Mouse (Mus musculus) forebrain, embryonic 13.5 days (tissue): ENCODE measurements around the gene Focad. TPM values are rescaled to one million over a fixed set of nuclear protein-coding genes. Genes with fewer than 3 reads are reported as not detected.

Experiments
- ATAC-seq: fragments of 200-750 bp; cut with Nextera tagmentation; 2 replicates; pipeline ENCODE4 v1.8.0; 2017
- H3K27ac ChIP-seq: fragments of 300-500 bp; sonication (generic); 2 replicates; pipeline ENCODE4 v1.5.1; 2015; ENCODE audit warnings: inconsistent platforms, mild to moderate bottlenecking, moderate library complexity
- H3K27me3 ChIP-seq: fragments of 300-500 bp; sonication (generic); 2 replicates; pipeline ENCODE4 v1.6.1; 2015; ENCODE audit warnings: mild to moderate bottlenecking, inconsistent platforms
- H3K36me3 ChIP-seq: fragments of 300-500 bp; sonication (generic); 2 replicates; pipeline ENCODE4 v1.6.1; 2015; ENCODE audit warnings: mild to moderate bottlenecking, inconsistent platforms; ENCODE audit not compliant: poor library complexity, severe bottlenecking
- H3K4me1 ChIP-seq: fragments of 300-500 bp; sonication (generic); 2 replicates; pipeline ENCODE4 v1.6.1; 2015; ENCODE audit warnings: inconsistent platforms
- H3K4me2 ChIP-seq: fragments of 300-500 bp; sonication (generic); 2 replicates; pipeline ENCODE4 v1.6.1; 2015; ENCODE audit warnings: inconsistent platforms, mild to moderate bottlenecking, moderate library complexity
- H3K4me3 ChIP-seq: fragments of 300-500 bp; sonication (generic); 2 replicates; pipeline ENCODE4 v1.5.1; 2015; ENCODE audit warnings: mild to moderate bottlenecking, inconsistent platforms
- H3K9ac ChIP-seq: fragments of 300-500 bp; sonication (generic); 2 replicates; pipeline ENCODE4 v1.6.1; 2015; ENCODE audit warnings: mild to moderate bottlenecking, inconsistent platforms
- H3K9me3 ChIP-seq: fragments of 300-500 bp; sonication (generic); replicated peaks from 2 replicates; pipeline ENCODE4 v1.6.1; 2016; ENCODE audit warnings: inconsistent platforms
- WGBS: fragments of 180-500 bp; shearing (Covaris S2); methylation state at CpG from one replicate; pipeline ENCODE4 v1.1.7; 2015; 5-methylcytosine and 5-hydroxymethylcytosine counted together
- polyA plus RNA-seq: library from polyadenylated mRNA; unstranded; fragments of >200 nt; fragmentation: Nextera tagmentation; extraction: Ambion mirVana; gene quantifications from 2 replicates; pipeline ENCODE4 v1.2.1, GENCODE M21; 2015

The Focad gene
- polyA plus RNA-seq, 1 experiment from 2014 or later, result 10.3 TPM

DNA sequence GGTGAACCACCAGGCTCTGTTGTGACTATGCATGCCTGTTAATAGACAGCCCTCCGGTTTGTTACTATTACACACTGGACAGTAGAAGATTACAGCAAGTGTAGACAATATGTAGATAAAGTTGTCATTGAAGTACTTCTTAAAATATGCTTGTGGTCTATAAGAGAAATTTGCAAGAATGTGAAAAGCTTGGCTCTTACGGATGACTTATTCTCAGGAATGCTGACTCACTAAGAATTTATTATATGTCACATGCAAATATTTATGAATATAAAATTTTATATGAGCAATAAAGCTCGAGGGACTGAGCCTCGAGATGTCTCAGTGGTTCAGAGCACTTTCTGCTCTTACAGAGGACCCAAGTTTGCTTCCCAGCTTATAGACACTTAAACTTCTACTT lies 240.1 kb downstream of the Focad start:
- no peak overlapping the region for H3K4me3 ChIP-seq
- no peak overlapping the region for H3K9ac ChIP-seq
- H3K9me3 ChIP-seq, result no peaks in the 10 kb centered on the region
- H3K4me1 ChIP-seq, result peaks cover 30% of the 10 kb centered on the region
- WGBS, result 88% methylated on average over 4 of the region's 4 CpGs
- no peak overlapping the region for H3K27ac ChIP-seq
- no peaks in the 10 kb centered on the region for H3K36me3 ChIP-seq
- no peak overlapping the region for H3K4me2 ChIP-seq
- no peak for ATAC-seq
- H3K27me3 ChIP-seq, result no peaks in the 10 kb centered on the region

DNA sequence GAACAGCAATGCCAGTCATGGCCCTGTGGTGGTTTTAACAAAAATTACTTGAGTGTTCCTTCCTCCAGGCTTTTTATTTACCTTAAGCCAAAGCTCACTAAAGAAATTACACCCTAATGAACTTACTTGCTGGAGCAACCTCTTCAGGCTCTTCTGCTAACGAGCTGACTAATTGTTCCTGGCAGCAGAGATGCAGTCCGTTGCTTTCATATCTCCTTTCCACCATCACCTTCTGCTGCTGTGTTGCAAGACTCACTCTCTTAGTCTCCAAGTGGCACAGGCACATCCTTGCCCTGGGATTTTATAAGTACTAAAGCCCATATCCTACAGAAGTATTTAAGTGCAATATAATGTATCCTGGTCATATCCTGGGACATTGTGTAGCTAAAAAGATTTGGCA lies 242.3 kb downstream of the Focad start:
- Histone ChIP-seq H3K9me3 (no peaks in the 10 kb centered on the region), H3K9ac (no peak overlapping the region), H3K27ac (0 out of 2 replicates have a peak overlapping the region, but pooled peaks have one; percentile 28), H3K4me1 (peaks cover 30% of the 10 kb centered on the region), H3K4me2 (no peak overlapping the region), H3K36me3 (no peaks in the 10 kb centered on the region), H3K4me3 (no peak overlapping the region), H3K27me3 (no peaks in the 10 kb centered on the region)
- peak; percentile 44; the same call in 1 of the 2 replicates for ATAC-seq
- 24% methylated on average over 2 of the region's 2 CpGs for WGBS

DNA sequence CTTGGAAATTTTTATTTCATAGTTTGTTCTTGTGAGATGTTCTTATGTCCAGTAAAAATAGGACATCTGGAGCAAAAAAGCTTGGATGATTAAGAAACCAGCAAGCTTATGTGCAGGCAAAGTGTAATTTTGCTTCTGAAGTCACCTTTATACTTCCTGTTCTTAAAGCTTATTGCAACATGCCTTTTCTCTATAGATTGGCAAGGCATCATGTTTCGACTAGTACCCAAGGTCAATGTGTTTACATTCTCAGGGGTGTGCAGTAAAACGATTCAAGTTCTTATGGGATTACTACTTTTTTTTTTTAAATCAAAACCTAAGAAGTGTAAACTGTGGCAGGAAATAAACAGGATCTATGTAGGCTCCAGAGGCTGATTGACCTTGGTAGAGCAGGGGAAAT lies 242.9 kb downstream of the Focad start:
- ATAC-seq, result no peak
- peak overlapping the region; percentile 58; the same call in 1 of the 2 replicates for H3K27ac ChIP-seq
- 68% methylated on average over 2 of the region's 2 CpGs for WGBS

DNA sequence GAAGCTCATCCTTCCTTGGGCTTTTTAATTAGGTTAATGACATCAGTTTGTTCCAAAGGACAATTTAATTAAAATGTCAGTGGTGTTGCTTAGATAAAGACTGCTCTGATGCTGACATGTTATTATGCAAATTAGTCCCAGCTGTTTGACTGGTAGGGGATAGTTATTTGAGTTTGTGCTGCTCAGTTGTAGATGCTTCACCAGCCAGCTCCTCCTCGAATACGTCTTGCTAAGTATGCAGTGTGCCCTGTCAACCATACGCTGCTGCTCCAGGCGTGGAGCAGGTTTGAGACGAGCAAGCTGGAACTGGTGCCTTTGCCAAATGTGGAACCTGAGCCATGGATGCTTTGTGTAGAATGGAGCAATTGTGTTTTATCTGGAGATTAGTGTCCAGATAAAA lies 243.7 kb downstream of the Focad start:
- 18% methylated on average over 5 of the region's 5 CpGs for WGBS
- no peaks in the 10 kb centered on the region for H3K9me3 ChIP-seq

More for the DNA sequence above, 242.9 kb downstream of the Focad start:
- H3K9me3 ChIP-seq, result no peaks in the 10 kb centered on the region
- no peaks in the 10 kb centered on the region for H3K27me3 ChIP-seq
- no peaks in the 10 kb centered on the region for H3K36me3 ChIP-seq
- H3K9ac ChIP-seq, result no peak overlapping the region
- H3K4me1 ChIP-seq, result peaks cover 30% of the 10 kb centered on the region
- H3K4me2 ChIP-seq, result no peak overlapping the region
- no peak overlapping the region for H3K4me3 ChIP-seq

DNA sequence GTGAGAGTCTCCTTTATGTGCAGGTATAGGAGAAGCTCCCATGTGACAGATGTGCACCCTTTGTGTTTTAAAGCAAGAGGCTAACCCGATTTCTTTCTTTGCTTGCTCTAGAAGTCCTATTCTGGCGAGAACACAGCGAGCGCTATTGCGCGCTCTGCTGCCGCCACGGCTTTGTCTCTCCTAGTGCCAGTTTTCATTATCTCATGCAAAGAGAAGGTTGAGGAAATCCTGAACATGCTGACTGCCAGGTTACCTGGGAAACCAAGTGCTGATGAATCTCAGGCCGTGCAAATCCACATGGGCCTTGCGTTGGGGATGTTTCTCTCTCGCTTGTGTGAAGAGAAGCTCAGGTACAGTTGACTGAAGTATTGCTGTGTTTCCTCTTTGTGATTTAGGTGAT lies 250.0 kb downstream of the Focad start:
- Histone ChIP-seq H3K4me3 (no peak overlapping the region), H3K9ac (no peak overlapping the region), H3K27me3 (no peaks in the 10 kb centered on the region), H3K36me3 (no peaks in the 10 kb centered on the region), H3K4me2 (no peak overlapping the region), H3K4me1 (peaks cover 26% of the 10 kb centered on the region), H3K9me3 (no peaks in the 10 kb centered on the region), H3K27ac (peak overlapping the region; percentile 26)
- ATAC-seq, result peak; percentile 72
- WGBS, result 42% methylated on average over 11 of the region's 11 CpGs

More for the DNA sequence above, 243.7 kb downstream of the Focad start:
- Histone ChIP-seq H3K4me2 (no peak overlapping the region), H3K27me3 (no peaks in the 10 kb centered on the region), H3K27ac (peak overlapping the region; percentile 44; the same call in 1 of the 2 replicates), H3K9ac (no peak overlapping the region), H3K4me1 (peaks cover 30% of the 10 kb centered on the region), H3K36me3 (no peaks in the 10 kb centered on the region), H3K4me3 (no peak overlapping the region)
- peak; percentile 92 for ATAC-seq

DNA sequence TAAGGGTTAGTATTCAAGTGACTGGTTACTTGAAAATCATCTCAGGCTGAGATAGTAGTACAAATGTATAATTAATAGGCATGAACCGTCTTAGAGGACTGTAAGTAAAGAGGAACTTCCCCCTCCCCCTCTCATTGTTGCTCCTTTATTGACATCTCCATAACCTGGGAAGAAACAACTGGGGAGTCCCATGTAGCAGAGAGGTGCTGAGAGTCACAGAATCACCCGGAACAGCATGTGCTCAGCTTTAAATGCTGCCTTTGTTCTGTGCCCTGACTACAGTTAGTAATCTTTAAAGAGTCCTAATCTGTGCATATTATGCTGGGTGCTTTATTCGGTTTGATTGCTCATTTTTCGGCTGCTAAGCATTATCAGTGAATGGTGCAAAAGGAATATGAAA lies 250.6 kb downstream of the Focad start:
- no peaks in the 10 kb centered on the region for H3K9me3 ChIP-seq
- WGBS, result 36% methylated on average over 4 of the region's 4 CpGs
- no peak overlapping the region for H3K4me3 ChIP-seq
- peak; percentile 52 for ATAC-seq
- no peak overlapping the region for H3K27ac ChIP-seq
- H3K4me2 ChIP-seq, result no peak overlapping the region
- peaks cover 26% of the 10 kb centered on the region for H3K4me1 ChIP-seq
- H3K27me3 ChIP-seq, result no peaks in the 10 kb centered on the region
- H3K9ac ChIP-seq, result no peak overlapping the region
- H3K36me3 ChIP-seq, result no peaks in the 10 kb centered on the region

DNA sequence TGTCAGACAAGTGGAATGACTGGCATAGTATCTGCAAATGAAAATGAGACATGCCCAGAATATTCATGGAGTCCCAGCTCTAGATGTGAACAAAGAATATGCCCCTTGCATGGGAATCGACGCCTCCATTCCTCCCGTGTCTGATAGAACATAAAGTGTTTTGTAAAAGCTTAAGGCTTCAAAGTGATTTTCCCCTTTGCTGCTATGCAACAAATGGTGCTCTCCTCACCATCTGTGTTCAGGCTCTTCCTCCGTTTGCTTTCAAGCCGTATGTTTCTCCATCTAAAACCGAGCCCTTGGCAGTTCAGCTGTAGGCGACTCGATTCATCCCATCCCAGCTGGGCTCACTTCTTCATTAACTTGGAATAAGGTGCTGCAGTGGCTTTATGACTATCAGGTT lies 251.5 kb downstream of the Focad start:
- Histone ChIP-seq H3K27me3 (no peaks in the 10 kb centered on the region), H3K27ac (no peak overlapping the region), H3K4me1 (peaks cover 26% of the 10 kb centered on the region), H3K36me3 (no peaks in the 10 kb centered on the region), H3K9ac (no peak overlapping the region), H3K4me3 (no peak overlapping the region), H3K9me3 (no peaks in the 10 kb centered on the region), H3K4me2 (no peak overlapping the region)
- ATAC-seq, result no peak
- WGBS, result 64% methylated on average over 8 of the region's 8 CpGs

DNA sequence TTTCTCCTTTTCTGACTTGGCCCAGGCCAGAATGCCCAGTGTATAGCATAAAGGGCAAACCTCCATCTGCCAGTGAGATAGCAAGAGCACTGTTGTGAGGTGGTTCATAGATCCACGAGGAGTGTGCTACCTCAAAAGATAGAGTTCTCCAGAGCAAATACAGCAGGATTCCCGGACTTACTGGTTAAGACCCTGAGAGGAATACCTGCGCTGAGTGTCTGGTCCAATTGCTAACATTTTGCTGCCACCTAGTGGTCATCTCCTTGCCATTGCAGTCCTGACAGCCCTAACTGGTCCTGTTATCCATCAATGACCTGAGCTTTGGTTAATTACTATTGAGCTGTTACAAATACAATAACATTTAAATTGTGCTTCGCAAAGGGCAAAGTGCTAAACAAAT lies 256.5 kb downstream of the Focad start:
- no peaks in the 10 kb centered on the region for H3K36me3 ChIP-seq
- no peak overlapping the region for H3K4me3 ChIP-seq
- H3K9ac ChIP-seq, result no peak overlapping the region
- H3K4me1 ChIP-seq, result peaks cover 4% of the 10 kb centered on the region
- H3K4me2 ChIP-seq, result no peak overlapping the region
- 5% methylated on average over 4 of the region's 4 CpGs for WGBS
- peak; percentile 87 for ATAC-seq
- no peaks in the 10 kb centered on the region for H3K27me3 ChIP-seq
- no peaks in the 10 kb centered on the region for H3K9me3 ChIP-seq
- H3K27ac ChIP-seq, result no peak overlapping the region

DNA sequence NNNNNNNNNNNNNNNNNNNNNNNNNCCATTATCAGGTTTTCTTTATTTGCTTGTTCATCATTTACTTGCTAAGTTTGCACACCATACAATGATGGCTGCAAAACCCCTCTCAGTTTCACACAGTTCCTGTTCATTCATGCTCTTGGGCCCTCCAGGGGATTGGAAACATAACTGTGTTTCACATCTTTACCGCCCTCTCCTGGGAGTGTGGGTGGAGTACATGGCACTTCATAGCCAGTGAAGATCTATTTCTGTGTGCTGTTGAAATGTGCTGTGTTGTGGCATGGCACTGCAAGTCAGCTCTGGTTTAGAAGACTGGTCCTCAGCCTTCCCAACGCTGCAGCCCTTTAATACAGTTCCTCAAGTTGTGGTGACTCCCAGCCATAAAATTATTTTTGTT lies 262.2 kb downstream of the Focad start:
- ATAC-seq, result no peak
- no peak overlapping the region for H3K4me2 ChIP-seq
- H3K27me3 ChIP-seq, result no peaks in the 10 kb centered on the region
- H3K27ac ChIP-seq, result no peak overlapping the region
- no peaks in the 10 kb centered on the region for H3K9me3 ChIP-seq
- H3K9ac ChIP-seq, result no peak overlapping the region
- H3K36me3 ChIP-seq, result 0 out of 2 replicates have a peak, but pooled peaks cover 4% of the 10 kb centered on the region
- H3K4me3 ChIP-seq, result no peak overlapping the region
- 76% methylated on average over 2 of the region's 2 CpGs for WGBS
- H3K4me1 ChIP-seq, result no peaks in the 10 kb centered on the region

DNA sequence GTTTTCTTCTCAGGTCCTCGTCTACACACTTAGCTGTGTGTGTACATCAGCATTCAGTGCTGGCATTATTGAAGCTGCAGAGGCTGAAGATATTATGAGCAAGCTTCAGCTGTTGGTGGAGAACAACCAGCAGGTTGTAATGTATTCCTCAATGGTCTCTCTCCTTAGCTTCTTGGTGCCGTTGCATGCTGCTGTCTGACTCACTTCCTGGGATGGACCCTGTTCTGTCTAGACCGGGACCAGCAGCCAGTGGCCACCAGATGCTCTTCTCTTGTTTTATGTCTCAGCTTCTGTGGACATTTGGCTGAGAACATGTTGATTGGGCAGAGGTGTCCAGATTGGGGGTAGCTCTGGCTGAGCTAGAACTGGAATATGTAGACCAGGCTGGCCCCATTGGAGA lies 263.0 kb downstream of the Focad start:
- WGBS, result 91% methylated on average over 3 of the region's 3 CpGs
- no peak overlapping the region for H3K4me3 ChIP-seq
- H3K27me3 ChIP-seq, result no peaks in the 10 kb centered on the region
- no peak overlapping the region for H3K27ac ChIP-seq
- H3K9ac ChIP-seq, result no peak overlapping the region
- H3K4me1 ChIP-seq, result no peaks in the 10 kb centered on the region
- H3K9me3 ChIP-seq, result no peaks in the 10 kb centered on the region
- no peak for ATAC-seq
- no peak overlapping the region for H3K4me2 ChIP-seq
- 0 out of 2 replicates have a peak, but pooled peaks cover 4% of the 10 kb centered on the region for H3K36me3 ChIP-seq

DNA sequence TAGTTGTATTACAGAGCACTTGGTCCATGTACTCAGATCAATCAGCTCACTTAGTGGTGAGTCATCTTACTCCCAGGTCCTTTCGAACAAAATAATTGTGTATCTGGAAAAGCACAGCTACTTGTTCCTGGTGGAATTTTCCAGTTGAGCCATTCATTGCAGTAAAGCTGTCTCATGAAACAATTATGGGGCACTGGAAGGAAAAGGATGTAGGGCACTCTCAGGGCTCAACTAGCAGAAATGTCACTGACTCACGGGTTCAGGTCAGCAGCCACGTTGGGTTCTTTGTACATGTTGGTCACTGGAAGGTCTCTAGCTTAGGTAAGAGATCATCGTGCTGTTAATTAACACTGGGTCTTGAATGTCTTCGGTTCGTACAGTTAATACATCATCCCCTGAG lies 275.5 kb downstream of the Focad start:
- no peak overlapping the region for H3K4me3 ChIP-seq
- no peaks in the 10 kb centered on the region for H3K9me3 ChIP-seq
- ATAC-seq, result no peak
- no peak overlapping the region for H3K4me2 ChIP-seq
- no peaks in the 10 kb centered on the region for H3K36me3 ChIP-seq
- no peak overlapping the region for H3K27ac ChIP-seq
- WGBS, result 89% methylated on average over 6 of the region's 6 CpGs
- H3K4me1 ChIP-seq, result peaks cover 10% of the 10 kb centered on the region
- H3K27me3 ChIP-seq, result no peaks in the 10 kb centered on the region
- H3K9ac ChIP-seq, result no peak overlapping the region

DNA sequence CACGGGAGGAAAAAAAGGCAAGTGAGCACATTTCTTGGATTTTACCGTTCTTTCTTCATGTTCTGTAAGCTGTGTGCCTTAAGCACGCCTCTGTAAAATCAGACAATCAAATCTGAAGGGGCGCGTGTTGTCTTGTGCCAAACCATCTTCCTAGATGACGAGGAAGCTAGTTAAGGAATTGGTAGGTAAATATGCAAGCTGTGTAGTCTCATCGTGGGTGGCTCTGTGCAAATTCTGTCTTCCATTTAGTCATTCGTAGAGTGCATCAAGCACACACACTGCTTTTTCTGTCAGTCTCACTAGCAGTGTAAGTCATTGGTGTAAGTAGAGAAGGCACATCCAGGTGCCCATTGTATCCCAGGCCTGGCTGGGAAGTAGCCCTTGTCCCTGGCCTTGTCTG lies 276.4 kb downstream of the Focad start:
- H3K4me2 ChIP-seq, result no peak overlapping the region
- peaks cover 10% of the 10 kb centered on the region for H3K4me1 ChIP-seq
- ATAC-seq, result no peak
- H3K4me3 ChIP-seq, result no peak overlapping the region
- no peak overlapping the region for H3K9ac ChIP-seq
- 69% methylated on average over 8 of the region's 8 CpGs for WGBS
- H3K27me3 ChIP-seq, result no peaks in the 10 kb centered on the region
- H3K36me3 ChIP-seq, result no peaks in the 10 kb centered on the region
- H3K27ac ChIP-seq, result no peak overlapping the region
- H3K9me3 ChIP-seq, result no peaks in the 10 kb centered on the region
